Mouse (Mus musculus) left cerebral cortex, adult 2 months (tissue): ENCODE data around the gene Chst1. TPM values are rescaled to one million over a fixed set of nuclear protein-coding genes. Genes with fewer than 3 reads are reported as not detected.

ENCODE experiments used
- DNase-seq, 2 experiments: peaks; one replicate each; pipeline ENCODE4 v3.0.0; 2021 to 2022; ENCODE audit warnings: low spot score in 2 of 2, mixed read lengths in 1 of 2; ENCODE audit errors: extremely low spot score in 1 of 2
- H3K27ac ChIP-seq: fragments of 200-600 bp; 2 replicates; pipeline ENCODE4 v1.8.1; 2022
- H3K4me3 ChIP-seq: fragments of 200-600 bp; 2 replicates; pipeline ENCODE4 v1.8.1; 2022
- CTCF ChIP-seq: fragments of 200-600 bp; IDR thresholded peaks from 2 replicates; pipeline ENCODE4 v1.8.1; 2022; ENCODE audit warnings: antibody characterized with exemption, mild to moderate bottlenecking, moderate library complexity
- intact Hi-C: fragments of 180-260 bp; cut with DNase I; formaldehyde crosslinking; loops from one replicate; pipeline ENCODE4 v1.15.1; 2025
- total RNA-seq, 2 experiments: library from RNA; stranded (reverse); gene quantifications; 2 replicates each; pipeline ENCODE4 v1.2.3; 2021

Chst1 gene
- total RNA-seq, 2 experiments from 2014 or later: 265 to 266 TPM

GRCm38 (mm10) chr2:92609704-92610379 lies 10.3 kb downstream of the Chst1 start:
- H3K4me3 ChIP-seq: no peak overlapping the region
- DNase-seq: peak; percentile 32 to 57
- TF ChIP-seq CTCF: no peak
- intact Hi-C loops: loop anchor here (1.0 to 5.0 kb wide), 3 partner anchors 62 to 201 kb away; no protein-coding TSS in a partner anchor
- H3K27ac ChIP-seq: peak overlapping the region; percentile 84

- intact Hi-C loops: no loop called here
- DNase-seq: no peak
Measured at GRCm38 (mm10) chr2:92613645-92614044, 14.1 kb downstream of the Chst1 start.

GRCm38 (mm10) chr2:92614106-92614505 lies 14.6 kb downstream of the Chst1 start:
- TF ChIP-seq CTCF: no peak
- DNase-seq: no peak
- intact Hi-C loops: no loop called here
- Histone ChIP-seq H3K27ac (no peak overlapping the region), H3K4me3 (no peak overlapping the region)

More at GRCm38 (mm10) chr2:92613645-92614044, 14.1 kb downstream of the Chst1 start:
- Histone ChIP-seq H3K27ac (no peak overlapping the region), H3K4me3 (no peak overlapping the region)
- TF ChIP-seq CTCF: no peak

GRCm38 (mm10) chr2:92617077-92617756 lies 17.7 kb downstream of the Chst1 start:
- no peak for TF ChIP-seq CTCF
- 0 out of 2 replicates have a peak overlapping the region, but pooled peaks have one; percentile 40 for H3K27ac ChIP-seq
- intact Hi-C loops: no loop called here
- DNase-seq: no peak
- no peak overlapping the region for H3K4me3 ChIP-seq

GRCm38 (mm10) chr2:92618016-92618415 lies 18.5 kb downstream of the Chst1 start:
- DNase-seq: no peak
- H3K27ac ChIP-seq: no peak overlapping the region
- intact Hi-C loops: no loop called here

GRCm38 (mm10) chr2:92627633-92628032 lies 28.1 kb downstream of the Chst1 start:
- TF ChIP-seq CTCF: no peak
- Histone ChIP-seq H3K4me3 (no peak overlapping the region), H3K27ac (no peak overlapping the region)
- DNase-seq: no peak
- intact Hi-C loops: no loop called here

More at GRCm38 (mm10) chr2:92618016-92618415, 18.5 kb downstream of the Chst1 start:
- H3K4me3 ChIP-seq: no peak overlapping the region
- no peak for TF ChIP-seq CTCF

GRCm38 (mm10) chr2:92630799-92631198 lies 31.3 kb downstream of the Chst1 start:
- no peak for DNase-seq
- TF ChIP-seq CTCF: no peak
- intact Hi-C loops: no loop called here
- Histone ChIP-seq H3K4me3 (no peak overlapping the region), H3K27ac (no peak overlapping the region)

GRCm38 (mm10) chr2:92632027-92632426 lies 32.5 kb downstream of the Chst1 start:
- no peak for TF ChIP-seq CTCF
- H3K27ac ChIP-seq: no peak overlapping the region
- H3K4me3 ChIP-seq: no peak overlapping the region
- intact Hi-C loops: no loop called here
- no peak for DNase-seq

GRCm38 (mm10) chr2:92640555-92640954 lies 41.0 kb downstream of the Chst1 start:
- TF ChIP-seq CTCF: no peak
- H3K27ac ChIP-seq: no peak overlapping the region
- no peak overlapping the region for H3K4me3 ChIP-seq
- no peak for DNase-seq
- intact Hi-C loops: no loop called here

- no peak for DNase-seq
- no peak for TF ChIP-seq CTCF
- H3K4me3 ChIP-seq: no peak overlapping the region
- intact Hi-C loops: no loop called here
- no peak overlapping the region for H3K27ac ChIP-seq
Measured at GRCm38 (mm10) chr2:92645282-92646037, 46.0 kb downstream of the Chst1 start.

GRCm38 (mm10) chr2:92649154-92649801 lies 49.8 kb downstream of the Chst1 start:
- DNase-seq: no peak
- H3K27ac ChIP-seq: no peak overlapping the region
- no peak for TF ChIP-seq CTCF
- intact Hi-C loops: no loop called here
- no peak overlapping the region for H3K4me3 ChIP-seq

GRCm38 (mm10) chr2:92650428-92650827 lies 50.9 kb downstream of the Chst1 start:
- Histone ChIP-seq H3K4me3 (no peak overlapping the region), H3K27ac (no peak overlapping the region)
- intact Hi-C loops: no loop called here
- no peak for TF ChIP-seq CTCF
- DNase-seq: no peak
